Mouse (Mus musculus) gastrocnemius, postnatal 36 days (tissue): Measurements from ENCODE around the gene Krtap14. TPM values are rescaled to one million over a fixed set of nuclear protein-coding genes. Genes with fewer than 3 reads are reported as not detected.
A peak's percentile ranks its signal among the peaks of the same experiment; 100 is the strongest.

ENCODE experiments used
- DNase-seq, 2 experiments: peaks; one replicate each; pipeline ENCODE4 v3.0.0; 2022
- intact Hi-C: fragments of 180-260 bp; cut with DNase I; formaldehyde crosslinking; loops from one replicate; pipeline ENCODE4 v1.15.1; 2025
- long read RNA-seq, 2 experiments: library from polyadenylated mRNA; stranded (forward); transcript quantifications; one replicate each; pipeline ENCODE4 v2.0.0; 2021
- total RNA-seq, 2 experiments: library from RNA; stranded (reverse); gene quantifications; 2 replicates each; pipeline ENCODE4 v1.2.3; 2021

The Krtap14 gene
- total RNA-seq: not detected
- long read RNA-seq, experiment 1: 0 reads
- long read RNA-seq, experiment 2: 0 reads

GRCm38 (mm10) chr16:88826095-88826652 lies at the start of gene Krtap14:
Gene Krtap14, minus strand, starts transcription at chr16:88826145.
- intact Hi-C loops: no loop called here
- DNase-seq: no peak

- DNase-seq: no peak
- intact Hi-C loops: no loop called here
Measured at GRCm38 (mm10) chr16:88874169-88874568, 48.2 kb upstream of the Krtap14 start, which contains the start of gene Krtap19-2. Gene Krtap19-2, minus strand, starts transcription at chr16:88874269.

- intact Hi-C loops: no loop called here
Measured at GRCm38 (mm10) chr16:88869311-88869710, 43.4 kb upstream of the Krtap14 start, which contains the start of gene Krtap19-1. Gene Krtap19-1, minus strand, starts transcription at chr16:88869411.

GRCm38 (mm10) chr16:88864887-88865407 lies 39.0 kb upstream of the Krtap14 start:
- no peak for DNase-seq
- intact Hi-C loops: no loop called here

More at GRCm38 (mm10) chr16:88869311-88869710, 43.4 kb upstream of the Krtap14 start, which contains the start of gene Krtap19-1:
- no peak for DNase-seq

GRCm38 (mm10) chr16:88851450-88851849 lies 25.5 kb upstream of the Krtap14 start:
- intact Hi-C loops: loop anchor here (5.0 kb wide), 1 partner anchor 194 kb away; no protein-coding TSS in a partner anchor
- no peak for DNase-seq

- DNase-seq: no peak
- intact Hi-C loops: no loop called here
Measured at GRCm38 (mm10) chr16:88848558-88848957, 22.6 kb upstream of the Krtap14 start.

- DNase-seq: no peak
- intact Hi-C loops: no loop called here
Measured at GRCm38 (mm10) chr16:88847363-88847762, 21.4 kb upstream of the Krtap14 start.

GRCm38 (mm10) chr16:88826978-88827377 lies 1.0 kb upstream of the Krtap14 start:
- intact Hi-C loops: no loop called here
- DNase-seq: no peak

GRCm38 (mm10) chr16:88823736-88824135 lies 2.2 kb downstream of the Krtap14 start:
- intact Hi-C loops: loop anchor here (5.0 kb wide), 1 partner anchor 166 kb away; no protein-coding TSS in a partner anchor
- no peak for DNase-seq

- DNase-seq: peak; percentile 25 to 28
Measured at GRCm38 (mm10) chr16:88820066-88820465, 5.9 kb downstream of the Krtap14 start, which contains the start of gene Krtap15. Gene Krtap15, plus strand, starts transcription at chr16:88820215.

GRCm38 (mm10) chr16:88811827-88812226 lies 14.1 kb downstream of the Krtap14 start, which contains the start of gene Gm20741:
Gene Gm20741, minus strand, starts transcription at chr16:88812220.
- DNase-seq: no peak
- intact Hi-C loops: no loop called here

More at GRCm38 (mm10) chr16:88820066-88820465, 5.9 kb downstream of the Krtap14 start, which contains the start of gene Krtap15:
- intact Hi-C loops: loop anchor here (5.0 kb wide), 1 partner anchor 163 kb away; no protein-coding TSS in a partner anchor

GRCm38 (mm10) chr16:88786786-88787185 lies 39.2 kb downstream of the Krtap14 start:
- no peak for DNase-seq
- intact Hi-C loops: no loop called here

- no peak for DNase-seq
- intact Hi-C loops: no loop called here
Measured at GRCm38 (mm10) chr16:88777596-88777995, 48.3 kb downstream of the Krtap14 start, which contains the start of gene Gm5965. Gene Gm5965, plus strand, starts transcription at chr16:88777896.

GRCm38 (mm10) chr16:88774106-88774505 lies 51.8 kb downstream of the Krtap14 start, which contains the start of gene 2310057N15Rik:
Gene 2310057N15Rik, minus strand, starts transcription at chr16:88774206.
- intact Hi-C loops: no loop called here
- DNase-seq: no peak

Other genes starting within 250 kb of the Krtap14 start
- not detected for gene Krtap24-1, start 213.9 kb downstream of the Krtap14 start, total RNA-seq
- gene 2310079G19Rik, start 198.5 kb downstream of the Krtap14 start, total RNA-seq: under 1 TPM in 1 of 2 experiments, not detected in 1; 0.49 TPM
- not detected for gene Krtap26-1, start 178.3 kb downstream of the Krtap14 start, total RNA-seq
- gene Krtap27-1, start 154.5 kb downstream of the Krtap14 start, total RNA-seq: not detected
- gene 2310061N02Rik, start 118.2 kb downstream of the Krtap14 start, total RNA-seq: not detected
- not detected for gene Krtap13-1, start 97.3 kb downstream of the Krtap14 start, total RNA-seq
- not detected for gene Krtap13, start 74.5 kb downstream of the Krtap14 start, total RNA-seq
- gene 2310034C09Rik, start 67.3 kb downstream of the Krtap14 start, total RNA-seq: not detected
- not detected for gene 2310057N15Rik, start 51.9 kb downstream of the Krtap14 start, total RNA-seq
- gene Gm5965, start 48.2 kb downstream of the Krtap14 start, total RNA-seq: not detected
- gene Gm20741, start 13.9 kb downstream of the Krtap14 start, total RNA-seq: not detected
- not detected for gene Krtap15, start 5.9 kb downstream of the Krtap14 start, total RNA-seq
- gene Krtap19-1, start 43.3 kb upstream of the Krtap14 start, total RNA-seq: not detected
- gene Krtap19-2, start 48.1 kb upstream of the Krtap14 start, total RNA-seq: not detected
- not detected for gene Krtap19-3, start 51.9 kb upstream of the Krtap14 start, total RNA-seq
- gene Krtap19-4, start 58.9 kb upstream of the Krtap14 start, total RNA-seq: not detected
- gene Krtap19-5, start 70.3 kb upstream of the Krtap14 start, total RNA-seq: not detected
- gene Krtap19-9b, start 106.1 kb upstream of the Krtap14 start, total RNA-seq: not detected
- not detected for gene Krtap16-3, start 136.7 kb upstream of the Krtap14 start, total RNA-seq
- gene Krtap22-2, start 184.6 kb upstream of the Krtap14 start, total RNA-seq: not detected
- gene Gm10229, start 189.1 kb upstream of the Krtap14 start, total RNA-seq: not detected
- not detected for gene Krtap6-1, start 205.6 kb upstream of the Krtap14 start, total RNA-seq
- not detected for gene Gm10228, start 215.3 kb upstream of the Krtap14 start, total RNA-seq
- not detected for gene Krtap6-5, start 221.7 kb upstream of the Krtap14 start, total RNA-seq
- not detected for gene 1110025L11Rik, start 237.9 kb upstream of the Krtap14 start, total RNA-seq